In genomic region chr2:28038391-28039096, GRCm38 (mm10) we compare ENCODE assay signal across 9 mouse cellular contexts. TPM values are rescaled to one million over a fixed set of nuclear protein-coding genes. Genes with fewer than 3 reads are reported as not detected.
DNase-seq lines count a peak whose midpoint lies in the region; ATAC-seq and TF ChIP-seq lines count a peak whose summit lies in the region.
"Had no signal": no experiment of that assay in that cellular context is flagged by ENCODE, and none has a peak within 500 bp of the region (broad histone marks: within the 10 kb centered on the region; RNA-seq: fewer than 3 reads in every experiment).

No protein-coding gene starts in this region.

- ATAC-seq in forebrain, postnatal 0 days = peak; percentile 80

- no peak for TF ChIP-seq CTCF in forebrain, postnatal 0 days (IDR thresholded peaks at IDR 0.05; ENCODE audit: low read depth)

- H3K27me3 ChIP-seq in forebrain, postnatal 0 days (ENCODE audit: insufficient read depth, low read length) = no peaks in the 10 kb centered on the region
- H3K27me3 ChIP-seq: midbrain, embryonic 12.5 days had no signal

- peak; percentile 49 for DNase-seq in adrenal gland, postnatal 14 days
- no peak for DNase-seq in adrenal gland, adult 2 months
- peak; percentile 7 for DNase-seq in Muller cell, postnatal 12 days (ENCODE audit: inconsistent ontology term)
- peak; percentile 71 for DNase-seq in forebrain, postnatal 0 days
- peak; percentile 44 to 60 for DNase-seq in layer of hippocampus, postnatal 10 days (ENCODE audit: low spot score in 2 of 2)
- no peak for DNase-seq in urinary bladder, postnatal 25 days (ENCODE audit: low spot score)
- DNase-seq in embryo, embryonic 9.5 days (ENCODE audit: extremely low spot score) = no peak
- DNase-seq in c-Kit-positive CD71-positive TER-119-positive erythroid progenitor cells, embryonic 14.5 days (ENCODE audit: low spot score) = no peak

- H3K27ac ChIP-seq in forebrain, postnatal 0 days (ENCODE audit: low read depth, low read length) = peak overlapping the region; percentile 66
- H3K27ac ChIP-seq: midbrain, embryonic 12.5 days had no signal

- H3K4me3 ChIP-seq in forebrain, postnatal 0 days (ENCODE audit: low read depth, low read length) = no peak overlapping the region
- H3K4me3 ChIP-seq: midbrain, embryonic 12.5 days had no signal

- peaks cover 8% of the 10 kb centered on the region for H3K4me1 ChIP-seq in forebrain, postnatal 0 days (ENCODE audit: insufficient read depth)
- H3K4me1 ChIP-seq: midbrain, embryonic 12.5 days had no signal

- no peak overlapping the region for H3K4me2 ChIP-seq in forebrain, postnatal 0 days (ENCODE audit: low read depth)
- H3K4me2 ChIP-seq: midbrain, embryonic 12.5 days had no signal

- H3K9me3 ChIP-seq in forebrain, postnatal 0 days (ENCODE audit: low read length) = no peaks in the 10 kb centered on the region
- H3K9me3 ChIP-seq: midbrain, embryonic 12.5 days had no signal

- H3K36me3 ChIP-seq in forebrain, postnatal 0 days (ENCODE audit: insufficient read depth) = no peaks in the 10 kb centered on the region

- 52% methylated on average over 14 of the region's 14 CpGs for WGBS in forebrain, postnatal 0 days

- H3K9ac ChIP-seq in forebrain, postnatal 0 days = no peak overlapping the region
- H3K9ac ChIP-seq: midbrain, embryonic 12.5 days had no signal

RNA-seq across cellular contexts. Expression of gene Fcnb, which starts 46.1 kb away (rescaled TPM):
- 0.33 TPM in 1 of 2 replicates, not detected in the other for total RNA-seq in adrenal gland, postnatal 14 days (2021)
- total RNA-seq in adrenal gland, adult 2 months (2021) = not detected
- polyA plus RNA-seq in adrenal gland, adult 2 months (2012; rRNA removed) = not detected in 2 replicates
- not detected in 2 replicates for total RNA-seq in forebrain, postnatal 0 days (2014; rRNA removed)
- polyA plus RNA-seq in forebrain, postnatal 0 days (2015; fragmentation: Nextera tagmentation; extraction: Ambion mirVana) = not detected in 2 replicates
- total RNA-seq in layer of hippocampus, postnatal 10 days (2021) = not detected
- polyA plus RNA-seq: midbrain, embryonic 12.5 days had no signal

Comparison
In these comparisons a context has a peak if more than half of its experiments do, and no peak if none do; other contexts are left out.
1. DNase-seq: peak in adrenal gland, postnatal 14 days (single experiment), Muller cell, postnatal 12 days (single experiment), forebrain, postnatal 0 days (single experiment) and layer of hippocampus, postnatal 10 days (2 of 2); none in adrenal gland, adult 2 months (single experiment), urinary bladder, postnatal 25 days (single experiment), embryo, embryonic 9.5 days (single experiment) and c-Kit-positive CD71-positive TER-119-positive erythroid progenitor cells, embryonic 14.5 days (single experiment).